Mouse (Mus musculus): ENCODE measurements around the gene Chrm4. TPM values are rescaled to one million over a fixed set of nuclear protein-coding genes. Genes with fewer than 3 reads are reported as not detected.

Gene Chrm4
- polyA plus RNA-seq, 1 experiment: not detected

Other genes starting within 250 kb of the Chrm4 start
- 19.4 and 19.5 TPM in 2 replicates for gene Atg13, start 216.7 kb upstream of the Chrm4 start, polyA plus RNA-seq (2012; ENCODE audit: insufficient read depth, insufficient read length, missing spikeins)
- 4.4 and 7.8 TPM in 2 replicates for gene Harbi1, start 216.4 kb upstream of the Chrm4 start, polyA plus RNA-seq (2012; ENCODE audit: insufficient read depth, insufficient read length, missing spikeins)
- gene Ambra1, start 197.1 kb upstream of the Chrm4 start, polyA plus RNA-seq (2012; ENCODE audit: insufficient read depth, insufficient read length, missing spikeins): 6.9 and 8.1 TPM in 2 replicates
- gene Mdk, start 5.0 kb downstream of the Chrm4 start, polyA plus RNA-seq (2012; ENCODE audit: insufficient read depth, insufficient read length, missing spikeins): 1.8 TPM in 1 of 2 replicates, not detected in the other
- gene Gm9821, start 18.5 kb downstream of the Chrm4 start, polyA plus RNA-seq (2012; ENCODE audit: insufficient read depth, insufficient read length, missing spikeins): not detected in 2 replicates
- 8.1 and 11.2 TPM in 2 replicates for gene Dgkz, start 48.6 kb downstream of the Chrm4 start, polyA plus RNA-seq (2012; ENCODE audit: insufficient read depth, insufficient read length, missing spikeins)
- 4.5 and 5.6 TPM in 2 replicates for gene Creb3l1, start 97.3 kb downstream of the Chrm4 start, polyA plus RNA-seq (2012; ENCODE audit: insufficient read depth, insufficient read length, missing spikeins)
- 11.0 and 25.3 TPM in 2 replicates for gene Phf21a, start 165.9 kb downstream of the Chrm4 start, polyA plus RNA-seq (2012; ENCODE audit: insufficient read depth, insufficient read length, missing spikeins)